Mouse (Mus musculus) brown adipose tissue, adult 24 weeks (tissue): Measurements from ENCODE around the gene Myo3b. TPM values are rescaled to one million over a fixed set of nuclear protein-coding genes. Genes with fewer than 3 reads are reported as not detected.

Experiments used
- H3K27ac ChIP-seq: fragments of 200-500 bp; replicated peaks from 2 replicates; pipeline ENCODE4 v1.5.1; 2012; ENCODE audit warnings: low read depth, mild to moderate bottlenecking, low read length
- H3K4me1 ChIP-seq: fragments of 200-500 bp; 2 replicates; pipeline ENCODE4 v1.6.1; 2012; ENCODE audit warnings: low read length, mixed read lengths; ENCODE audit not compliant: control insufficient read depth, insufficient read depth, insufficient read length
- H3K4me3 ChIP-seq: fragments of 200-500 bp; 2 replicates; pipeline ENCODE4 v1.5.1; 2012; ENCODE audit warnings: low read depth, mild to moderate bottlenecking, low read length, moderate library complexity; ENCODE audit not compliant: insufficient read depth
- polyA plus RNA-seq: library from polyadenylated mRNA; stranded (reverse); fragments of >200 nt; gene quantifications from 2 replicates; pipeline ENCODE4 v1.2.4, GENCODE M21; 2012; ENCODE audit not compliant: missing spikeins, insufficient read depth, insufficient read length

The Myo3b gene
- polyA plus RNA-seq, 1 experiment, result not detected

DNA sequence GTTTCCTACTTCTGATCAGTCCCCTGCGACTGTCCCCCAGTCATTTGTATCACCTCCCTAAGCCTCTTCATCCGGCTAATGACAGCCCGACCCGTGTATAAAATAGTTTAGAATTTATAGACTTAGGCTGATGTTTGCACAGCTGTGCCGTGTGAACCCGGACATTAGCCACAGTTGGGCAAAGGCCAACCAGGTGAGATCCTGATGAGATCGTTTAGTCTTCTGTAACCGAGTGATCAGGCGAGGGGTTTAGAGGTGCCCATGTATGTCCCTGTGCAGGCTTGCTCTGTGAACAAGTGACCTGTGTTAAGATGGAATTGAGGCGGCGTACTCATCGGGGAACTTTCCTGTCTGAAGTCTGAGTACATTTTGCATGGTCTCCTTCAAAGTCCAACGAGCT, 373.4 kb downstream of the Myo3b start:
- no peak overlapping the region for H3K4me3 ChIP-seq

GRCm38 (mm10) chr2:70414386-70414785, 375.5 kb downstream of the Myo3b start:
- Histone ChIP-seq H3K27ac (no peak overlapping the region), H3K4me3 (no peak overlapping the region), H3K4me1 (no peaks in the 10 kb centered on the region)

More for the DNA sequence above, 373.4 kb downstream of the Myo3b start:
- Histone ChIP-seq H3K27ac (no peak overlapping the region), H3K4me1 (no peaks in the 10 kb centered on the region)

DNA sequence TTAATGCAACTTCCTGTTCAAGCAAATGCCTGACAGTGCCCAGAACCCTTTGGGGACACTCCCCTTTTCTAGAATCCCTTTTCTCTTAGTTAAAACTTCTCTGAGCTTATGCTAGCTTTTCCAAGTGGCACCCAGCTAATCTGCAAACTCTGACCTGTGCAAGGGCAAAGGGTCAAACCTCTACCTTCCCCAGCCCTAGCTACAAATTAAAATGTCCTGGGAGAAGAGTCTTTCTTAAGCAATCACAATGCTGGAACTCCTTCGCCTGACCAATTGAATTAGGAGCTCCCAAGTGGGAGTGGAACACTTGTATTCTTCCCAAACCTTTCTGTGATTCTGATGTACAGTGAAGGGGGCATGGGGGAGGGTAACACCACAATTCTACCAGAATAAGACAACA, 376.6 kb downstream of the Myo3b start:
- H3K27ac ChIP-seq, result no peak overlapping the region
- no peak overlapping the region for H3K4me3 ChIP-seq
- no peaks in the 10 kb centered on the region for H3K4me1 ChIP-seq

DNA sequence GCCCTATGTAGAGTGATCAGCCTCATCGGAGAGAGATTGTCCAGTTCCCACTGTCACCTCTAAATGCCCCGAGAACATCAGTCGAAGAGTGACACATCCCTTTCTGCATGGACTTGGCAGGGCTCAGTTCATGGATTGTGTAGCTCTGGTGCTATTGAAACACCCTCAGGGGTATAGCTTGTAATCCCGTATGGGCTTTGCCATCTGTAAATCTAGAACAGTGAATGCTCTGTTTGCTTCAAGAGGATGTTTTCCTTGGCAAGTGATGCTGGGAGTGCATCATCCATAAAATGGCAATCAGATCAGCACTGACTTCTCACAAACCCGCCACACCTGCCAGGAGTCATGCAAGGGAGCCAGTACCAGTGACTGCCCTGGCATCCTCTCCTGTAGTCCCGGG, 380.4 kb downstream of the Myo3b start:
- no peaks in the 10 kb centered on the region for H3K4me1 ChIP-seq
- H3K27ac ChIP-seq, result no peak overlapping the region

GRCm38 (mm10) chr2:70421144-70421874, 382.4 kb downstream of the Myo3b start:
- Histone ChIP-seq H3K4me1 (no peaks in the 10 kb centered on the region), H3K4me3 (no peak overlapping the region), H3K27ac (no peak overlapping the region)

More for the DNA sequence above, 380.4 kb downstream of the Myo3b start:
- H3K4me3 ChIP-seq, result no peak overlapping the region

GRCm38 (mm10) chr2:70425611-70426010, 386.7 kb downstream of the Myo3b start:
- Histone ChIP-seq H3K4me3 (no peak overlapping the region), H3K4me1 (no peaks in the 10 kb centered on the region), H3K27ac (no peak overlapping the region)

- Histone ChIP-seq H3K4me3 (no peak overlapping the region), H3K27ac (no peak overlapping the region), H3K4me1 (no peaks in the 10 kb centered on the region)
Observed at GRCm38 (mm10) chr2:70443035-70443434, 404.1 kb downstream of the Myo3b start.

- H3K27ac ChIP-seq, result no peak overlapping the region
- no peaks in the 10 kb centered on the region for H3K4me1 ChIP-seq
- no peak overlapping the region for H3K4me3 ChIP-seq
Observed at GRCm38 (mm10) chr2:70444141-70444540, 405.2 kb downstream of the Myo3b start.

DNA sequence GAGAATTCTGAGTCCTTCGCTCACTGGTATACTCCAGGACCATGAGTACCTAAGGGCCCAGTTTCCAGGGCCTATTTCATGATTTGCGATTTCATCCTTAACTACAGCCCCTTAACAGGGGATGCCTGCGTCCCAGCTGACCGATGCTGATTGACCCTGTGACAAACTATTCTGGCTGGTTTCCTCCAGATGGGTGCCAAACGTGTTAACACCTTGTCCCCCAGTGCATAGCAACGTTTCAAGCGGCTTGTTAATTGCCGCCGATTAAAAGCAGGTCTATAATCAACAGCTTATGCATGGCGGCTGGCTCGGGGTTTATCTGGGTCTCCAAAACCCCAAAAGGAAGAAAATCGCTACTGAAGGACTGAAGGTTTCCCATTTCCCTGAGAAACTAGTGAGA, 417.3 kb downstream of the Myo3b start:
- no peak overlapping the region for H3K4me3 ChIP-seq

DNA sequence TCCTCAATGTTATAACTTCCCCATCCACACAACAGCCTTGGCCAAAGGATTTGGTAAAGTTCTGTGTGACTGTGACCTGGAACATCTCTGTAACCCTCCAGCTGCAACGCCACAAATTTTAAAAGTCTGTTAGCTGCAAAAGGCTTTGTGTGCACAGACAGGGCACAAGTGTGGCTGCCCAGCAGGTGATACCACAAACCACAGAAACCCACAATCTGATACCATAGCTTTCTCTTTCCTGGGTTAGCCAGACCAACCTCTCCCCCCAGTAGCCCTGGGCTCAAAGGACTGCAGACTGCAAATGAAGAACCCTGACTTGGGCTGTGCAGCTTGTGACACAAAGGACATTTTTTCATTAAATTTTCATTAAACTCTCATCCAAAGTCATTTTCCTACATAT, 424.7 kb downstream of the Myo3b start:
- Histone ChIP-seq H3K4me1 (no peaks in the 10 kb centered on the region), H3K27ac (no peak overlapping the region), H3K4me3 (no peak overlapping the region)

More for the DNA sequence above, 417.3 kb downstream of the Myo3b start:
- H3K4me1 ChIP-seq, result no peaks in the 10 kb centered on the region
- H3K27ac ChIP-seq, result no peak overlapping the region

DNA sequence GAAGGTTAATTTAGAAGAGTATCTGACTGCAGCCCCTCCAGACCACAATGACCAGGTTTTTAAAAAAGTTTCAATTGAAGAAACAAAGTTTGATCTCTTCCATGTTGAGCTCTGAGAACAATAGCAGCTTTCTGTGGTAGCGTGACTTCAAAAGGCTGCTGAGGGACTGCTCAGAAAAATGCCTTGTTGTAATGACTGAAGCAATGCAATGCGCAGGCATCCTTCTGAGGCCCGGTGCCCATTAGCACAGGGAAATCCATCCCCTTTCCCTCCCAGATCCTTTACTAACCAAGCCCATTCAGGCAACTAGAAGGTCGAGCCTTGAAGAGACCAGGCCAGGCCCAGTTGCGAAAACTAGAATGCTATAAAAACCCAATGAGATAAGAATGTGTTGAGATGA, 432.2 kb downstream of the Myo3b start:
- Histone ChIP-seq H3K4me1 (peaks cover 6% of the 10 kb centered on the region), H3K27ac (no peak overlapping the region), H3K4me3 (no peak overlapping the region)

DNA sequence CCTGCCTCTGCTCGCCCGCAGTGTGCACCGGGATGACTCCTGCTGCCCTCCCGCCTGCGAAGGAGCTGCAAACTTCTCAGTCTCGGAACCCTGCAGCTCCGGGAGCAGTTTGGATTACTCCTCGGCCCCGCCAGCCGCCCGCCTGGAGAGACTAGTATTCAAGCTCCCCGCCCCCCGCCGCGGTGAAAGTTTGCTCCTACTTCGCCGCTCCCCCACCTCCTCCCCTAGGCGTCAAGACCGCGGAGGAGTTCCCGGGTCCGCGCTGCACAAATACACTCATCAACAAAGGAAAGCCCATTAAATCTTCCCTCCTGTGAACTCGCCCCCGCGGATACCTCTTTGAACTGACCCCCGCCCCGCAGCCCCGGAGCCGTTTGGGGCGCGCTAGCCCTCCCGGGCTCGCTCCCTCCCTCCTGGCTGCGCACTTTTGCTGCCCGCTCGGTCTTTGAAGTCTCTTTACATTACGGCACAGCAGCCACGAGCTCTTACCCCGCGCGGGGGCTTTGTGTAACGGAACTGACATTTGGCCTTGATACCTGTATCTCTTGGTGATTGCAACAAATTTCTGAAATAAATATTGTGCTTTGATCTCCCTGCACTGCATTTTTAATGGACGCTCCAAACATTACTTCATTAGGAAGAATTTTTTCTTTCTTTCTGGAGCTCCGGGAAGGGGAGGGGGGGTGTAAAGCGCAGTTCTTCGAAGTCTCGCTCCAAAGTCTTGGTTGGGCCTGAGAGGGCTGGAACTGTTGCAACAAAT, 433.1 kb downstream of the Myo3b start:
- peaks cover 6% of the 10 kb centered on the region for H3K4me1 ChIP-seq

More for the DNA sequence above, 433.1 kb downstream of the Myo3b start:
- no peak overlapping the region for H3K27ac ChIP-seq
- H3K4me3 ChIP-seq, result no peak overlapping the region

Other genes starting within 250 kb of the Myo3b start
- 1.2 and 1.9 TPM in 2 replicates for gene Ccdc173, start 249.6 kb upstream of the Myo3b start, polyA plus RNA-seq
- 18.2 and 29.3 TPM in 2 replicates for gene Phospho2, start 249.5 kb upstream of the Myo3b start, polyA plus RNA-seq
- gene Klhl23, start 217.2 kb upstream of the Myo3b start, polyA plus RNA-seq, result 0.95 and 1.2 TPM in 2 replicates
- gene Ssb, start 177.6 kb upstream of the Myo3b start, polyA plus RNA-seq, result 116 and 117 TPM in 2 replicates
- 31.0 and 32.3 TPM in 2 replicates for gene Mettl5, start 153.5 kb upstream of the Myo3b start, polyA plus RNA-seq
- gene Ubr3, start 141.9 kb upstream of the Myo3b start, polyA plus RNA-seq, result 39.5 and 42.2 TPM in 2 replicates